Mouse (Mus musculus): ENCODE data around the gene Il6st. TPM values are rescaled to one million over a fixed set of nuclear protein-coding genes. Genes with fewer than 3 reads are reported as not detected.

Il6st gene
- total RNA-seq, 2 experiments from 2014 or later: 124 to 163 TPM

Other genes starting within 250 kb of the Il6st start
- gene Ankrd55, start 175.6 kb upstream of the Il6st start, total RNA-seq (2021): not detected
- gene Il31ra, start 130.3 kb downstream of the Il6st start, total RNA-seq (2021): not detected
- not detected for gene Ddx4, start 188.4 kb downstream of the Il6st start, total RNA-seq (2021)
- gene Slc38a9, start 196.7 kb downstream of the Il6st start, total RNA-seq (2021): 1 to 10 TPM; 5.7 to 6.0 TPM